Mouse (Mus musculus): Measurements from ENCODE around the gene Lilra6. TPM values are rescaled to one million over a fixed set of nuclear protein-coding genes. Genes with fewer than 3 reads are reported as not detected.
"Not testable (repeated sequence)": the region's sequence is repeated elsewhere in the genome, so short reads cannot be mapped to it uniquely, and the experiment has no call there.

Lilra6 gene
- polyA plus RNA-seq, 1 experiment from 2014 or later: not detected

DNA sequence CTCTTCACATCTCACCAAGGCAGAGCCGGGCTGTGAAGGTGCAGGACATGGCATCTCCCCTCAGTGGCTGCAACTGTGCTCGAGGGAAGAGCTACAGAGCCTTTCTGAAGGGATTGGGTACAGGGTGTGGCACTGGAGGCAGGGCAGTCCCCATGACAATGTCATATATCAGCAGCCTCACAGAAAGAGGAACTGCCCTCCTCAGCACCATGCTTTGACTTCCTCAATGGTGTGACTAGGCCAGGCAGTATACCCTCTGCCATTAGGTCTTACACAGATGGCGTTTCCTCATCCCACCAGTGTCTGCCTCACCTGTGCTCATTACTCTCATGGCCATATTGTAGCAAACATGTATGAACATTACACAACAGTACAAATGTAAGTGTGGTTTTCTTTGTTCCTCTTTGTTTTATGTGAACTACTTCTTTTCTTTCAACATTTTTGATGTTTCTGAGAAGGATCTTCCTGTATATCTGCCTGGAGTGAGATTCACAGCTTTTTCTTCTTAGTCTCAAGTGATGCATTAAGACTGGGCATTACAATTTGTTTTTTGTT, 17.2 kb downstream of the Lilra6 start, which contains the start of gene Gm14548:
Gm14548 (minus strand) TSS at position 85 of the 555 bp plus-strand sequence.
- H3K4me1 ChIP-seq (replicated peaks; ENCODE audit: control insufficient read depth, insufficient read depth, low read length); DNase-seq (ENCODE audit: low spot score); H3K4me2 ChIP-seq (replicated peaks); ATAC-seq (ENCODE audit: low FRiP score); H3K4me3 ChIP-seq (replicated peaks; ENCODE audit: low read length); H3K27ac ChIP-seq; H3K27me3 ChIP-seq (ENCODE audit: control insufficient read depth, insufficient read depth, low read length); H3K9ac ChIP-seq; H3K9me3 ChIP-seq (ENCODE audit: control insufficient read depth, low read length); H3K36me3 ChIP-seq (replicated peaks; ENCODE audit: control insufficient read depth, insufficient read depth): not testable (repeated sequence)
- 73% methylated on average over 3 of the region's 3 CpGs for WGBS

DNA sequence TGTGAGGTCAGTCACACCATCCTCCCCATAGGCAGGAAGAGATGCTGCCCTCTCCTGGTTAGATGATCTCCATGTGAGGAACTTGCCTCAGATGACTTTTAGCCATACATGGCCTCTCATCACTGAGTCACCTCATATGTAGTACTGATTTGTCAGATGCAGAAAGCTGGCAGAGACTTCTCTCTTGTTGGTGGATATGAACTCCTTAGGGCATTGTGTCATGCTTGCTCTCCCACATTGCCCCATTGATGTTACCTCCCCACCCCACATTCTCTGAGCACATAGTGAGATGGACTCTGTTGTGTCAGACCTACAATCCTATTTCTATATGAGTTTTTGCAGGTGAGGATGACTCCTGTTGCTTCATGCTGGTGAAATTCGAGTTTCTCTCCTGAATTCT, 40.3 kb downstream of the Lilra6 start:
- H3K9me3 ChIP-seq (ENCODE audit: control insufficient read depth, low read length); H3K4me1 ChIP-seq (replicated peaks; ENCODE audit: control insufficient read depth, insufficient read depth, low read length); H3K4me2 ChIP-seq (replicated peaks); H3K9ac ChIP-seq; H3K4me3 ChIP-seq (replicated peaks; ENCODE audit: low read length); DNase-seq (ENCODE audit: low spot score); H3K36me3 ChIP-seq (replicated peaks; ENCODE audit: control insufficient read depth, insufficient read depth); H3K27me3 ChIP-seq (ENCODE audit: control insufficient read depth, insufficient read depth, low read length); ATAC-seq (ENCODE audit: low FRiP score); H3K27ac ChIP-seq: not testable (repeated sequence)
- no CpG with 5 or more reads among the region's 1 CpGs for WGBS

Other genes starting within 250 kb of the Lilra6 start
- gene Leng1, start 249.7 kb downstream of the Lilra6 start, polyA plus RNA-seq (2014; fragmentation: Nextera tagmentation; extraction: Ambion mirVana): 10.5 and 11.7 TPM in 2 replicates
- gene Tmc4, start 237.9 kb downstream of the Lilra6 start, polyA plus RNA-seq (2014; fragmentation: Nextera tagmentation; extraction: Ambion mirVana): 3.5 and 4.4 TPM in 2 replicates
- gene Tsen34, start 222.6 kb downstream of the Lilra6 start, polyA plus RNA-seq (2014; fragmentation: Nextera tagmentation; extraction: Ambion mirVana): 263 and 275 TPM in 2 replicates
- gene Mboat7, start 222.0 kb downstream of the Lilra6 start, polyA plus RNA-seq (2014; fragmentation: Nextera tagmentation; extraction: Ambion mirVana): 80.4 and 93.7 TPM in 2 replicates
- 732 and 840 TPM in 2 replicates for gene Rps9, start 211.5 kb downstream of the Lilra6 start, polyA plus RNA-seq (2014; fragmentation: Nextera tagmentation; extraction: Ambion mirVana)
- 0.23 and 0.47 TPM in 2 replicates for gene Pirb, start 195.1 kb downstream of the Lilra6 start, polyA plus RNA-seq (2014; fragmentation: Nextera tagmentation; extraction: Ambion mirVana)
- gene Gm15448, start 89.8 kb downstream of the Lilra6 start, polyA plus RNA-seq (2014; fragmentation: Nextera tagmentation; extraction: Ambion mirVana): not detected in 2 replicates
- gene Pira2, start 70.5 kb downstream of the Lilra6 start, polyA plus RNA-seq (2014; fragmentation: Nextera tagmentation; extraction: Ambion mirVana): 0.13 TPM in 1 of 2 replicates, not detected in the other
- not detected in 2 replicates for gene Gm14548, start 17.4 kb downstream of the Lilra6 start, polyA plus RNA-seq (2014; fragmentation: Nextera tagmentation; extraction: Ambion mirVana)
- gene Lair1, start 147.7 kb upstream of the Lilra6 start, polyA plus RNA-seq (2014; fragmentation: Nextera tagmentation; extraction: Ambion mirVana): 2.8 and 3.4 TPM in 2 replicates
- gene Ttyh1, start 203.9 kb upstream of the Lilra6 start, polyA plus RNA-seq (2014; fragmentation: Nextera tagmentation; extraction: Ambion mirVana): 148 and 151 TPM in 2 replicates
- gene Leng8, start 221.5 kb upstream of the Lilra6 start, polyA plus RNA-seq (2014; fragmentation: Nextera tagmentation; extraction: Ambion mirVana): 65.3 and 66.7 TPM in 2 replicates
- 3.1 and 3.7 TPM in 2 replicates for gene Leng9, start 234.9 kb upstream of the Lilra6 start, polyA plus RNA-seq (2014; fragmentation: Nextera tagmentation; extraction: Ambion mirVana)
- gene Cdc42ep5, start 249.4 kb upstream of the Lilra6 start, polyA plus RNA-seq (2014; fragmentation: Nextera tagmentation; extraction: Ambion mirVana): 7.0 and 7.2 TPM in 2 replicates

Measured in hindbrain, embryonic 14.5 days (tissue).